Mouse (Mus musculus): Measurements from ENCODE around the gene Ccnd3.

GRCm38 (mm10) chr17:47596839-47597164, 92.0 kb downstream of the Ccnd3 start:
- TF ChIP-seq CTCF (IDR thresholded peaks at IDR 0.05; ENCODE audit: borderline replicate concordance, extremely low read depth, insufficient read depth, insufficient read length) (no peak), POLR2A (IDR thresholded peaks at IDR 0.05; ENCODE audit: borderline replicate concordance, extremely low read depth, insufficient read depth, insufficient read length, poor library complexity, severe bottlenecking) (no peak)

All from brain, embryonic 14.5 days (tissue).